Mouse (Mus musculus) forelimb bud, embryonic 11.5 days (tissue): ENCODE results near the gene Tmem266.

ENCODE experiments used
- DNase-seq: peaks from one replicate; pipeline ENCODE4 v3.0.0-alpha.2; 2012; ENCODE audit warnings: low read depth, low spot score

Gene Tmem266

DNA sequence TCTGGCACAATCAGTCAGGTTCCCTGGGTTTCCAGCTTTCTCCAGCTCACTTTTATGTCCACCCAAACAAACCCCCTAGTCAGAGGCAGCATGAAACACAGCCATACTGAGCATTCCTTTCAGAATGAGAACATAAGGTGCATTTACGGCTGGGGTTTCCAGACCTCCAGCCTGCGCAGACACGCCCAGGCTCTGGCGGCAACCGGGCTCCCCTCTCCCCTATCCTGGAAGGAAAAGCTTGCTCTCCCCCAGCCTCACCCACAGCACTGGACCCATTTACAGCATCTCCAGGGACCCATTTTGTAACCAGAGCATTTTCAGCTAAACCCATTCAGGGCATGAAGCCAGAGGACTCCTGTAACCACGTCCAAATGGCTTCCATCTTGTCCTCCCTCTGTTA is 123.3 kb downstream of the Tmem266 start:
- DNase-seq = peak; percentile 21

- DNase-seq = no peak
Observed at GRCm38 (mm10) chr9:55451426-55451825, 124.7 kb downstream of the Tmem266 start.

DNA sequence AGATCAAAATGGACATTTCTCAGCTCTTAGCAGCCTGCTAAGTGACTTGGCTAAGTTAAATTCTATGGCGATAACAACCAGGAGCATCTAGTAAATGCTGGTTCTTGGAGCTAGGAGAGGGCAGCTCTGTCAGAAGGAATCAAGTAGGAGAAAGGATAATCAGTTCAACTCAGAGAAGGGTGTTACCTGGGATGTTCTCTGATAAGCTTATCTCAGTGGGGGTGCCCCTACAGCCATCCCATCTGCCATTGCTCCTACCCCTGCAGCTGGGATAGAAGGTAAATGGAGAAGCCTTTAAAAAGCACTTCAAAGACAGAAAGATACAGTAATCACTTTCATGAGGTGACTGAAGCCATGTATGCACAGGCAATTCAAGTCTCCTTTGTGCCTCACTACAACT is 126.2 kb downstream of the Tmem266 start:
- no peak for DNase-seq

DNA sequence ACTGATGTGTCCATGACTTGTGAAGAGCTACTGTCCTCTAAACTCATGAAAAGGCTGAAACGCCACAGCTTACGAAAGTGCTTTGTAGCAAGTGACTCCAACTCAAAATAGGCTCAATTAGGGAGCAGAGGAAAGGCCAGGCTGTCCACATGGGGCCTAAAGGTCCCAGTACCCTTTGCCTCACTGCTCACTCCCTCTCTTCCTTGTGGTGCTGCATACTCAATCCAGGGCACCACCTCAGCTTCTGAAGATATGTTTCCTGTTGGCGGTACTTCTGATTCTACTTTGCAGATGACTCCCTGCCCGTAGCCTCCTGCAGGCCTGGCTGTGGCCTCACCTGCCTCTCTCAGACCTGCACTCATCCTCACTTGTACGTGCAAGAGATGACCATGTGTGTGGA is 126.7 kb downstream of the Tmem266 start:
- DNase-seq = no peak

DNA sequence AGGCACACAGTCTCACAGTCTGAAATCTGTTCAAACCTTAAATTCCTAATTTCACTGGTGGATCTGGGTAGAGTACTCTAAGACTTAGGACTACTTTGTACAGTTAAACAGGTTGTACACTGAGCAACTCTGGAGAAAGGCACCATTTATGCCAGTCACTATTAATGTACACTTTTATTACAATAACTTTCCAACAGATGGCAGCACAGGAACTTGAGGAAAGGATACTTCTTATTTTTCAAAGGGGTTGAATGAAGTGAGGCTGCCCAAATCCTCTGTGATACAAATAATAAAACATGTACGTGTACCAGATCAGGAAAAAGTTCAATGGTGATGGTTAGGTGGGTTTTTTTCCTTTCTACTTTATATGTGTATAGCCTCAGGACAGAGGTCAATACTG is 141.7 kb downstream of the Tmem266 start:
- peak; percentile 12 for DNase-seq

- no peak for DNase-seq
Observed at GRCm38 (mm10) chr9:55476084-55476483, 149.4 kb downstream of the Tmem266 start.

DNA sequence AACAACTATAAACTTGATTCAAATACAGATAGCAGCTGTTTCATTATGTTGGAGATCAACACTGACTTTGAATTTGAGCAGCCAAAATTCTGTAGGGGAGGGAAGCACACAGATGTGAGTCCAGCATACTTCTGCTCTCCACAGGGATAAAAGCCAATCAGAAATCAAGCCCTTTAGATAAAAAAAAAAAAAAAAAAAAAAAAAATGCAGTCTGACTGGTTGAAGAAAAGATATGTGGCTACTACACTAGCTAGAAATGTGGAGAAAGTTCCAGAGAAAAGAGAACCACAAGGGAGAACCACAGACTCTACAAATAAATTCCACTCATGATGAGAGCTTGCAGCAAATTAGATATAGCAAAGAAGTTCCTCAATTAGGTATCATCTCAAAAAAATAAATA is 152.0 kb downstream of the Tmem266 start:
- no peak for DNase-seq

DNA sequence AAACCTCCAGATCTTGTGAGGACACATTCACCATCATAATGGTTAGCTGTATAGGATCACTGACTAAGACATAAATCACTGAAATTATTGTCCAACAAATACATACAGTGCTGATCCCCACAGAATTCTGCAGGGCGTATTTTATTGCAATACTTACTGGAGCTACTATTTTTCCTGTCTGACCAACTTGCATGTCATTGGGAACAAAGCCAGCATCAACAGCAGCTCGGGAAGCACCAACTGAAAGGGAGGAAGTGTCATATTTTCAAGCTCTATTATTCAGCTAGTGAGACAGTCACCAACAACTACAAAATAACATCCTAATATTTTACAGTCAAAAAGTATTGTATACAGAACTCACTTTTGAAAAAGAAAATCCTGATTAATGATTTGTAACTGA is 155.4 kb downstream of the Tmem266 start:
- DNase-seq = no peak
